Mouse (Mus musculus) megakaryocyte progenitor cell, adult 5-6 weeks (primary cell): ENCODE results near the gene Ube2e1. TPM values are rescaled to one million over a fixed set of nuclear protein-coding genes. Genes with fewer than 3 reads are reported as not detected.

Experiments used
- ATAC-seq: replicated peaks from 2 replicates; pipeline ENCODE4 v1.8.0; 2016; ENCODE audit warnings: mild to moderate bottlenecking, moderate TSS enrichment, inconsistent platforms; ENCODE audit not compliant: poor library complexity
- total RNA-seq, 2 experiments: library from RNA; stranded (forward) in 1 of 2; stranded (reverse) in 1 of 2; fragments of 157-497, 149-512 nt in 1 of 2; fragments of 200-1000 nt in 1 of 2; gene quantifications; 2 replicates each; pipeline versions ENCODE4 v1.2.3 to v1.2.4; 2015 to 2017

Gene Ube2e1
- total RNA-seq (2015) (123 and 134 TPM in 2 replicates), total RNA-seq (2017) (69.4 and 82.0 TPM in 2 replicates)

GRCm38 (mm10) chr14:18331693-18332131 lies at the start of gene Ube2e1:
Gene Ube2e1 (minus strand): TSS chr14:18331859.
- peak; percentile 90 for ATAC-seq

GRCm38 (mm10) chr14:18379841-18380240 lies 48.2 kb upstream of the Ube2e1 start:
- ATAC-seq = no peak

GRCm38 (mm10) chr14:18377944-18378575 lies 46.4 kb upstream of the Ube2e1 start:
- ATAC-seq = peak; percentile 50

- no peak for ATAC-seq
Observed at GRCm38 (mm10) chr14:18376206-18376605, 44.5 kb upstream of the Ube2e1 start.

GRCm38 (mm10) chr14:18373758-18374405 lies 42.2 kb upstream of the Ube2e1 start:
- ATAC-seq = no peak

- no peak for ATAC-seq
Observed at GRCm38 (mm10) chr14:18372761-18373610, 41.3 kb upstream of the Ube2e1 start.

GRCm38 (mm10) chr14:18369031-18369430 lies 37.4 kb upstream of the Ube2e1 start:
- no peak for ATAC-seq

- ATAC-seq = no peak
Observed at GRCm38 (mm10) chr14:18367025-18367424, 35.4 kb upstream of the Ube2e1 start.

GRCm38 (mm10) chr14:18364321-18364720 lies 32.7 kb upstream of the Ube2e1 start:
- ATAC-seq = no peak

- ATAC-seq = no peak
Observed at GRCm38 (mm10) chr14:18356442-18356841, 24.8 kb upstream of the Ube2e1 start.

GRCm38 (mm10) chr14:18355514-18356190 lies 24.0 kb upstream of the Ube2e1 start:
- no peak for ATAC-seq

- ATAC-seq = no peak
Observed at GRCm38 (mm10) chr14:18353525-18353924, 21.9 kb upstream of the Ube2e1 start.

GRCm38 (mm10) chr14:18352934-18353333 lies 21.3 kb upstream of the Ube2e1 start:
- no peak for ATAC-seq

GRCm38 (mm10) chr14:18350680-18351079 lies 19.0 kb upstream of the Ube2e1 start:
- no peak for ATAC-seq

- no peak for ATAC-seq
Observed at GRCm38 (mm10) chr14:18349871-18350270, 18.2 kb upstream of the Ube2e1 start.

GRCm38 (mm10) chr14:18343589-18343988 lies 11.9 kb upstream of the Ube2e1 start:
- no peak for ATAC-seq

GRCm38 (mm10) chr14:18342749-18343148 lies 11.1 kb upstream of the Ube2e1 start:
- no peak for ATAC-seq

- ATAC-seq = no peak
Observed at GRCm38 (mm10) chr14:18341088-18341487, 9.4 kb upstream of the Ube2e1 start.

GRCm38 (mm10) chr14:18336106-18336505 lies 4.4 kb upstream of the Ube2e1 start:
- ATAC-seq = no peak

GRCm38 (mm10) chr14:18330789-18331692 lies 618 bp downstream of the Ube2e1 start:
- ATAC-seq = peak; percentile 55
